Mouse (Mus musculus) liver, adult (tissue): Measurements from ENCODE around the gene Prkce.

Source experiments
- GATA4 ChIP-seq: IDR thresholded peaks from 2 replicates; pipeline ENCODE4 v1.6.1; 2014; ENCODE audit warnings: mild to moderate bottlenecking, low read length; ENCODE audit not compliant: insufficient replicate concordance

Gene Prkce

GRCm38 (mm10) chr17:86279751-86280150 is 112.2 kb downstream of the Prkce start:
- TF ChIP-seq GATA4, result no peak

GRCm38 (mm10) chr17:86283741-86284140 is 116.2 kb downstream of the Prkce start:
- TF ChIP-seq GATA4, result no peak

- no peak for TF ChIP-seq GATA4
Measured at GRCm38 (mm10) chr17:86285058-86285457, 117.5 kb downstream of the Prkce start.

GRCm38 (mm10) chr17:86286747-86287271 is 119.2 kb downstream of the Prkce start:
- 0 out of 2 replicates have a peak, but pooled peaks have one; percentile 57 for TF ChIP-seq GATA4

- TF ChIP-seq GATA4, result no peak
Measured at GRCm38 (mm10) chr17:86292711-86293110, 125.1 kb downstream of the Prkce start.

GRCm38 (mm10) chr17:86293247-86293744 is 125.7 kb downstream of the Prkce start:
- no peak for TF ChIP-seq GATA4

GRCm38 (mm10) chr17:86299576-86299975 is 132.0 kb downstream of the Prkce start:
- TF ChIP-seq GATA4, result no peak

GRCm38 (mm10) chr17:86300774-86301595 is 133.4 kb downstream of the Prkce start:
- peak; percentile 28; the same call in 1 of the 2 replicates for TF ChIP-seq GATA4

GRCm38 (mm10) chr17:86302266-86302665 is 134.7 kb downstream of the Prkce start:
- TF ChIP-seq GATA4, result no peak

GRCm38 (mm10) chr17:86302861-86303331 is 135.3 kb downstream of the Prkce start:
- peak; percentile 93 for TF ChIP-seq GATA4

GRCm38 (mm10) chr17:86303401-86304243 is 136.0 kb downstream of the Prkce start:
- TF ChIP-seq GATA4, result no peak

- no peak for TF ChIP-seq GATA4
Measured at GRCm38 (mm10) chr17:86304923-86305630, 137.5 kb downstream of the Prkce start.

GRCm38 (mm10) chr17:86306161-86306560 is 138.6 kb downstream of the Prkce start:
- TF ChIP-seq GATA4, result no peak

GRCm38 (mm10) chr17:86313413-86314139 is 146.0 kb downstream of the Prkce start:
- TF ChIP-seq GATA4, result peak; percentile 95; the same call in 1 of the 2 replicates
